In genomic region chr2:3161578-3161977, GRCm38 (mm10) we compare ENCODE assay signal across 20 mouse cellular contexts. TPM values are rescaled to one million over a fixed set of nuclear protein-coding genes. Genes with fewer than 3 reads are reported as not detected.
DNase-seq lines count a peak whose midpoint lies in the region; ATAC-seq and TF ChIP-seq lines count a peak whose summit lies in the region.
"Had no signal": no experiment of that assay in that cellular context is flagged by ENCODE, and none has a peak within 500 bp of the region (broad histone marks: within the 10 kb centered on the region; RNA-seq: fewer than 3 reads in every experiment).

No protein-coding gene starts in this region.

- DNase-seq in kidney, adult 11 months, result peak; percentile 34
- no peak for DNase-seq in kidney, adult 18-20 months
- DNase-seq in kidney, postnatal 36 days, result peak; percentile 62 to 67
- DNase-seq in limb, embryonic 14.5 days (ENCODE audit: low spot score), result no peak
- no peak for DNase-seq in stomach, postnatal 0 days (ENCODE audit: low spot score)
- DNase-seq in layer of hippocampus, adult 9-11 months, result no peak
- no peak for DNase-seq in thymus, postnatal 10 days (ENCODE audit: low spot score in 2 of 2)
- DNase-seq: adrenal gland, adult 2 months; adrenal gland, postnatal 25 days; cerebellum, adult 2 months; cerebellum, postnatal 10 days; embryo, embryonic 11 days; gastrocnemius, postnatal 36 days; heart, adult 11 months; heart, postnatal 36 days had no signal

- ATAC-seq in kidney, embryonic 16.5 days (ENCODE audit: low FRiP score, low TSS enrichment), result no peak
- no peak for ATAC-seq in limb, embryonic 14.5 days (ENCODE audit: low FRiP score, low read depth)
- ATAC-seq in stomach, postnatal 0 days (ENCODE audit: low FRiP score, low TSS enrichment), result no peak
- ATAC-seq: forebrain, embryonic 15.5 days had no signal

- no peak overlapping the region for H3K4me3 ChIP-seq in kidney, embryonic 16.5 days (ENCODE audit: low read length)
- no peak overlapping the region for H3K4me3 ChIP-seq in limb, embryonic 14.5 days (replicated peaks; ENCODE audit: low read length)
- no peak overlapping the region for H3K4me3 ChIP-seq in stomach, postnatal 0 days (ENCODE audit: low read depth, low read length)
- H3K4me3 ChIP-seq: embryonic facial prominence, embryonic 12.5 days; forebrain, embryonic 15.5 days; heart, embryonic 13.5 days; hindbrain, embryonic 12.5 days had no signal

- no peak overlapping the region for H3K9ac ChIP-seq in kidney, embryonic 16.5 days (replicated peaks; ENCODE audit: low read length)
- H3K9ac ChIP-seq in limb, embryonic 14.5 days (ENCODE audit: low read depth, low read length, severe bottlenecking), result no peak overlapping the region
- no peak overlapping the region for H3K9ac ChIP-seq in stomach, postnatal 0 days (ENCODE audit: low read length)
- H3K9ac ChIP-seq: embryonic facial prominence, embryonic 12.5 days; forebrain, embryonic 15.5 days; heart, embryonic 13.5 days; hindbrain, embryonic 12.5 days had no signal

- H3K9me3 ChIP-seq in kidney, embryonic 16.5 days (ENCODE audit: low read length), result no peaks in the 10 kb centered on the region
- H3K9me3 ChIP-seq in limb, embryonic 14.5 days (ENCODE audit: control insufficient read depth, low read length), result no peaks in the 10 kb centered on the region
- H3K9me3 ChIP-seq in stomach, postnatal 0 days (ENCODE audit: control insufficient read depth, low read length), result no peaks in the 10 kb centered on the region
- H3K9me3 ChIP-seq: embryonic facial prominence, embryonic 12.5 days; forebrain, embryonic 15.5 days; heart, embryonic 13.5 days; hindbrain, embryonic 12.5 days had no signal

- no peaks in the 10 kb centered on the region for H3K36me3 ChIP-seq in kidney, embryonic 16.5 days (ENCODE audit: insufficient read depth, low read length)
- H3K36me3 ChIP-seq in limb, embryonic 14.5 days (ENCODE audit: control insufficient read depth, insufficient read depth, low read length), result no peaks in the 10 kb centered on the region; the same call in 1 of the 2 replicates
- H3K36me3 ChIP-seq in stomach, postnatal 0 days (ENCODE audit: control insufficient read depth, insufficient read depth, low read length), result no peaks in the 10 kb centered on the region
- H3K36me3 ChIP-seq: embryonic facial prominence, embryonic 12.5 days; forebrain, embryonic 15.5 days; heart, embryonic 13.5 days; hindbrain, embryonic 12.5 days had no signal

- no peak overlapping the region for H3K27ac ChIP-seq in kidney, embryonic 16.5 days (ENCODE audit: low read length)
- H3K27ac ChIP-seq in limb, embryonic 14.5 days (replicated peaks; ENCODE audit: low read depth, low read length), result peak overlapping the region; percentile 61; the same call in 1 of the 2 replicates
- H3K27ac ChIP-seq in stomach, postnatal 0 days (replicated peaks), result 0 out of 2 replicates have a peak overlapping the region, but pooled peaks have one; percentile 30
- H3K27ac ChIP-seq: embryonic facial prominence, embryonic 12.5 days; forebrain, embryonic 15.5 days; heart, embryonic 13.5 days; hindbrain, embryonic 12.5 days had no signal

- H3K4me1 ChIP-seq in kidney, embryonic 16.5 days (ENCODE audit: insufficient read depth, low read length), result peaks cover 38% of the 10 kb centered on the region
- H3K4me1 ChIP-seq in limb, embryonic 14.5 days (ENCODE audit: control insufficient read depth, insufficient read depth, low read length), result peaks cover 30% of the 10 kb centered on the region
- no peaks in the 10 kb centered on the region; the same call in 1 of the 2 replicates for H3K4me1 ChIP-seq in stomach, postnatal 0 days (replicated peaks; ENCODE audit: control insufficient read depth, insufficient read depth)
- H3K4me1 ChIP-seq: forebrain, embryonic 15.5 days had no signal

- H3K4me2 ChIP-seq in kidney, embryonic 16.5 days (replicated peaks; ENCODE audit: low read depth, low read length), result no peak overlapping the region
- H3K4me2 ChIP-seq in limb, embryonic 14.5 days (replicated peaks; ENCODE audit: low read depth, low read length, severe bottlenecking), result no peak overlapping the region
- H3K4me2 ChIP-seq in stomach, postnatal 0 days (replicated peaks; ENCODE audit: low read depth), result no peak overlapping the region
- H3K4me2 ChIP-seq: embryonic facial prominence, embryonic 12.5 days; forebrain, embryonic 15.5 days; heart, embryonic 13.5 days; hindbrain, embryonic 12.5 days had no signal

- no peaks in the 10 kb centered on the region for H3K27me3 ChIP-seq in kidney, embryonic 16.5 days (ENCODE audit: insufficient read depth, low read length)
- H3K27me3 ChIP-seq in limb, embryonic 14.5 days (ENCODE audit: control insufficient read depth, insufficient read depth, low read length), result no peaks in the 10 kb centered on the region
- H3K27me3 ChIP-seq in stomach, postnatal 0 days (ENCODE audit: control insufficient read depth, insufficient read depth, low read length), result no peaks in the 10 kb centered on the region
- H3K27me3 ChIP-seq: embryonic facial prominence, embryonic 12.5 days; forebrain, embryonic 15.5 days; heart, embryonic 13.5 days; hindbrain, embryonic 12.5 days had no signal

- TF ChIP-seq CTCF in stomach, postnatal 0 days (IDR thresholded peaks at IDR 0.05; ENCODE audit: low read depth), result no peak

- 28% methylated on average over 1 of the region's 1 CpGs for WGBS in kidney, embryonic 16.5 days
- WGBS in limb, embryonic 14.5 days, result 28% methylated on average over 1 of the region's 1 CpGs
- WGBS in stomach, postnatal 0 days, result 25% methylated on average over 1 of the region's 1 CpGs

- TF ChIP-seq POLR2A in limb, embryonic 14.5 days (IDR thresholded peaks at IDR 0.05; ENCODE audit: borderline replicate concordance, extremely low read depth, insufficient read depth, insufficient read length), result no peak

- no peak for TF ChIP-seq EP300 in stomach, postnatal 0 days (optimal IDR thresholded peaks at IDR 0.05)

RNA-seq across cellular contexts. Expression of gene Fam171a1, which starts 47.6 kb away (rescaled TPM):
- 58.6 and 62.0 TPM in 2 replicates for polyA plus RNA-seq in kidney, embryonic 16.5 days (2015; fragmentation: Nextera tagmentation; extraction: Ambion mirVana)
- polyA plus RNA-seq in limb, embryonic 14.5 days (2012; rRNA removed), result 32.7 and 33.7 TPM in 2 replicates
- 31.7 and 38.1 TPM in 2 replicates for polyA plus RNA-seq in limb, embryonic 14.5 days (2014; fragmentation: Nextera tagmentation; extraction: Ambion mirVana)
- 9.7 and 10.4 TPM in 2 replicates for polyA plus RNA-seq in stomach, postnatal 0 days (2015; fragmentation: Nextera tagmentation; extraction: Ambion mirVana)

Comparison
In these comparisons a context has a peak if more than half of its experiments do, and no peak if none do; other contexts are left out.
1. DNase-seq: peak in kidney, adult 11 months (single experiment) and kidney, postnatal 36 days (2 of 2); none in kidney, adult 18-20 months (single experiment), limb, embryonic 14.5 days (single experiment), stomach, postnatal 0 days (single experiment), layer of hippocampus, adult 9-11 months (single experiment) and thymus, postnatal 10 days (0 of 2).